Mouse (Mus musculus): ENCODE data around the gene Aimp1.
A peak's percentile ranks its signal among the peaks of the same experiment; 100 is the strongest.

The Aimp1 gene

DNA sequence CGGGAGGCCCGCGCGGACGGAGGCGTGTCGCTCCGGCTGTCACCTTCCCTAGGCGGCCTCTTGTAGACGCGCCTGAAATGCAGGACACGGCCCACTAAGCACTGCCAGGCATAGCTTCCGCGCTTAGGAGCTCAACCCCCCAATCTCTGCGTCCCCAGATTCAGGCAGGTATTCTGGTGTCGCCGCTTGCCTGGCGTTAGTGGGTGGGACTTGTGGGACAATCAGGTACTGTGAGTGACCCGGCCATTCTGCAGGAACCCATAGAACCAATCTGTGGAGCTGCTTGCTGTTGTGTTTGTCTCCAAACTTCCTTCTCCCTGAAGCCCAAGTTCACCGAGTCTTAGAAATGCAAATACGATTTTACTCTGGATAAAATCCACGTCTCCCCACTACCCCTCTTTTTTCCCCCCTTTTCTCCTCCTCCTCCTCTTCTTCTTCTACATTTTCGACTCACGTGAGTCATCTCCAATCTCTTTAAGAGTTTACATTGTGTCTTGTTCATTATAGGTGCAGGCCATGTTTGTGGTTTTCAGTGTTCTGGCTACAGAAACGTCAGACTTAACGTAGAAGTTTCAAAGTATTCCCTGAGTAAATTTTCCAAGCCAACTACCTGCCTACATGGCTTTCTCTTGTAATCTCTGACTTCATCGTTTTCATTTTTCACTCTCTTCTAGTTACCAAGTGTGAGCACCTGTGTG lies at the start of gene Aimp1:
Gene Aimp1 (minus strand): TSS at position 140 of the 698 bp plus-strand sequence.
- DNase-seq (ENCODE audit: low read depth), result no peak

DNA sequence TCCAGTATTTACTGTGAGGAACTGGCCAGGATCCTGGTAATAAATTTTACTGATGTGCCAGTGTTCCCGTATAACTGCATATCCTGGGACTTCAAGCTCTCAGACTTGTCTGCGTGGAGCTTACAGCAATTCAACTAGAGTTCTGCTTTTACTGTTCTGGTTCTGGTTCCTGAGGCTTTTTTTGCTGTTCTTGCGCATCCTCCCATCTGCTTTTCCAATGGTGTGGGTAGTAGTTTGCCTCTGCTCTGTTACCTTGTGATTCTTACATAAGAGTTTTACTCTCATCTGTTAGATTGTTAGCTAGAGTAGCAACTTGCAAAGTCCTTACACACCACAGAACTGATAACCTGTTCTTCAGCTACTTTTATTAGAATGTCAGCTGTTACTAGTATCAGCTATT lies 40.2 kb upstream of the Aimp1 start:
- no peak for DNase-seq (ENCODE audit: low read depth)

DNA sequence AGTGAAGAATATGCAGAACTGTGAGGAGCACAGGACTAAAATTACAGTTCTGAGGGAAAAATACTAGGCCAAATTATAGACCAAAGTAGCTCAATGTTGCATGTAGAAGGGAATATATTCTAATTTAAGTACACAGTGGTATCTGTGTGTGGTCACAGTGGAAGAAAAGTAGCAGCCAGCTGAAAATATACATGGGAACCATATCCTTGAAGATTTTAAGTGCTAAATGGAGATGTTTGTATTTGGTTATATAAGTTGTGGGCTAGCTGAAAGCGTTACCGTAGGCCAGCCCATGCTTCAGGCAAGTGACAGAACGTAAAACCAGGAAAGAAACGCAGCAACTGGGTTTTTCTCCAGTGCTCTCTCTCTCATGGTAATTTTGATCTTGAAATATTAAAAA lies 33.1 kb upstream of the Aimp1 start:
- no peak for DNase-seq (ENCODE audit: low read depth)

GRCm38 (mm10) chr3:132713913-132714312 lies 29.7 kb upstream of the Aimp1 start:
- DNase-seq (ENCODE audit: low read depth), result no peak

DNA sequence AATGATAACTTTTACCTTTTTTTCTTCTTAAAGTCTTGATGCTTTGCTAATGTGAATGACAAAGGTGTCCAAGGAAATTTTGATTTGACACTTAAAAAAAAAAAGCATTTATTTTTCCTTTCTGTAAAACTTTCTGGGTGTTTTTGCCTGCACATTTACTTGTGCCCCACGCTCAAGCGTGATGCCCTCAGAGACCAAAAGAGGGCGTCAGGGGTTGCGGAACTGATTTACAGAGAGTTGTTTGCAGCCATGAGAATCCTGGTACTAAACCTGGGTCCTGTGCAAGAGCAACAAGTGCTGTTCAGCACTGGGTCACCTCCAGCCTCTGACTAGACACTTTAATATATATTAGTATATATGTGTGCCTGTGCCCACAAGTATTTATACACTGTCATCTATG lies 22.8 kb upstream of the Aimp1 start:
- DNase-seq (ENCODE audit: low read depth), result no peak

DNA sequence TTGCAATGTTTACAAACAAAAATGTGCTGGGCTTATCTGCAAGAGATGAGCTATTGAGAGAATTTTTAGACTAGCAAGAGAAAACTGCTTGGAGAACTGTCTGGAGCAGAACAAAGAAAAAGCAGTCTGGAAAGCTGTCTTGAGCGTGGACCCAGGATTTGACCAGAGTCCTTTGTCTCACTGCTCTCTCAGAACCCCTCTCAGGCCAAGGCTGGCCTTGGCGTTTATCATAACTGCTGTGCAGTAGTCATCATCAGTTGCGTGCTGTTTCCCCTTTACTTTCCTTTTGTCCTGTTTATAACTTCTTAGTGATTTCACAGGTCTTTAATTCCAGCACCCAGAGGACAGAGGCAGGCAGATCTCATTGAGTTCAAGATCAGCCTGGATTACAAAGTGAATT lies 20.0 kb upstream of the Aimp1 start:
- no peak for DNase-seq (ENCODE audit: low read depth)

DNA sequence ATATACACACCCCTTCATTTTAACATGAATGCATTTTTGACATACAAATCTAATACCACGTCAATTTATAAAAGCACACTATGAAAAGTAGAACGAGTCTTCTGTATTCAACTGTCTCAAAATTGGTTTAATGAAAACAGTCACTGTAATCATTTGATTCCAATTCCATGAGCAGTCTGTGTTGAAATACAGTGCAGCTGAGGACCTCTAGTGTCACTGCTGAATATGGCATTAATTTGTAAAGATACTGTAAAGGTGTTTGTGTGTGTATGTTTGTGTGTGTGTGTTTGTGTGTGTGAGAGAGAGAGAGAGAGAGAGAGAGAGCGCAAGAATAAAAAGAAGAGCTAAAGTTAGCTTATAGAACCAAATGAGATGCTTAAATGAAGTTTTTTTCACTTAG lies 17.2 kb upstream of the Aimp1 start:
- peak; percentile 21 for DNase-seq (ENCODE audit: low read depth)

GRCm38 (mm10) chr3:132683447-132684230 lies 531 bp downstream of the Aimp1 start, which contains the start of gene Tbck:
TSS of gene Tbck (plus strand) at chr3:132684144.
- peak; percentile 95 for DNase-seq (ENCODE audit: low read depth)

DNA sequence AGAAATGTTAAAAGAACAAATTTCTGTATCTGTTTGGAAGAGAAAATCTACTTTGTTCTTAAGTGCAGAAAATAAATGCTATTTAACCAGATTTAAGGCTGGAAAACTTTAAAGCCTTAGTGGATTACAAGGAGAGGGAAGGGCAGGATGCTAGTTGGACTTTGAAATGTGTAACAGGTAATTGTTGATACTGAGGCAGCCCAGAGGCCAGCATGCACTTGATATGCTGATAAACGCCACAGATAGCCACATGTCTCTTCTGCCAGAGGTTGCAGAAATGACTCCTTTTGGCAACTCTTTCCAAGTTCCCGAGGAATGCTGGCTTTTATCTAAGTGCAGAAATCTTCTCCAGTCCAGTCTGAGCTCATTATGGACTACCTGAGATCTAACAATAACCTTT lies 6.7 kb downstream of the Aimp1 start:
- no peak for DNase-seq (ENCODE audit: low read depth)

GRCm38 (mm10) chr3:132655955-132656354 lies 28.2 kb downstream of the Aimp1 start:
- no peak for DNase-seq (ENCODE audit: low read depth)

DNA sequence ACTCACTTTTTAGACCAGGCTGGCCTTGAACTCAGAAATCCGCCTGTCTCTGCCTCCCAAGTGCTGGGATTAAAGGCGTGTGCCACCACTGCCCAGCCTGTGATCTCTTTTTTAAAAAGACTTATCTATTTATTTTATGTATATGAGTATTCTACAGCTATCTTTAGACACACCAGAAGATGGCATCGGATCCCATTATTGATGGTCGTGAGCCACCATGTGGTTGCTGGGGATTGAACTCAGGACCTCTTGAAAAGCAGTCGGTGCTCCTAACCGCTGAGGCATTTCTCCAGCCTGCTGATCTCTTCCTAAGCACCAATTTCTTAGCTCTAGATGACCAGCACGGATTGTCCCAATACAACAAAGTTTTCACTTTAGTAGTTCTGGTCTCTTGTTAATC lies 30.2 kb downstream of the Aimp1 start:
- DNase-seq (ENCODE audit: low read depth), result no peak

DNA sequence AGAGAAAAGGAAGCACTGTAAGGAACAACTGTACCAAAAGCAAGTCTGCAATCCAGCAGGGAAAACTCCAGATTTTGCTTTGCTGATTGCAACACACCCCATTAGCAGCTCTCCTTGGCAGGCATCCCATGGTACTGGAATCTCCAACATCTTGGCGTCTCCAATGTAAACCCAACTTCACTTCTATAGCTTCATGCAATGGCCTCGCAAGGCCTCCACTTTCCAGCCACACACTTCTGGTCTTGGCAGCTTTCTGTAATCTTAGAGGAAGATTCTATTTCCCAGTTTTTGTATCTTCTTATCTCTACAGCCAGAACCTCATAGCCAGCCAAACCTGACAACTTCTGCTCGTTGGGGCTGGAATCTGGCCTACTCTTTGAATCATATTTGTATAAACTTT lies 32.4 kb downstream of the Aimp1 start:
- no peak for DNase-seq (ENCODE audit: low read depth)

- DNase-seq (ENCODE audit: low read depth), result no peak
Observed at GRCm38 (mm10) chr3:132650191-132650590, 34.0 kb downstream of the Aimp1 start.

- no peak for DNase-seq (ENCODE audit: low read depth)
Observed at GRCm38 (mm10) chr3:132649368-132649767, 34.8 kb downstream of the Aimp1 start.

DNA sequence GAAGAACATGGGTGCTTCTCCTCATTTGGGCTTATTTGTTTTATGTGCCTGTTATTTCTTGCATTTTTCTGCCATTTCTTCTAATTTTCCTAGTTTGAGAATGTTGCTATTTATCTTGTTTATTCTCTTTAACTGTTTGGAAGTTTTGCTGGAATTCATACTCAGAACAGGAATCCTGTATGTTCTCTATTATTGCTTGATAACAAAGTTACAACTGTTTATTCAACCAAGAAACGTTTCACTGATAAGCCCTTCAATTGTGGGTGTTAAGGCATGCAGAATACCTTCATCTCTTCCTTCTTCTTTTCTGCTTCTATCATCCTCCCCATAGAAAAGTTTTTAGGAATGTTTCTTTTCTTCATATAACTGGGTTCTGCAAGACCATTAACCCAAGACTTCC lies 37.4 kb downstream of the Aimp1 start:
- DNase-seq (ENCODE audit: low read depth), result no peak

- no peak for DNase-seq (ENCODE audit: low read depth)
Observed at GRCm38 (mm10) chr3:132644071-132644470, 40.1 kb downstream of the Aimp1 start.

- no peak for DNase-seq (ENCODE audit: low read depth)
Observed at GRCm38 (mm10) chr3:132637080-132637479, 47.1 kb downstream of the Aimp1 start.

- DNase-seq (ENCODE audit: low read depth), result no peak
Observed at GRCm38 (mm10) chr3:132633261-132633660, 50.9 kb downstream of the Aimp1 start.

GRCm38 (mm10) chr3:132629601-132630239 lies 54.5 kb downstream of the Aimp1 start, which contains the start of gene Gimd1:
TSS of gene Gimd1 (plus strand) at chr3:132629820.
- no peak for DNase-seq (ENCODE audit: low read depth)

DNA sequence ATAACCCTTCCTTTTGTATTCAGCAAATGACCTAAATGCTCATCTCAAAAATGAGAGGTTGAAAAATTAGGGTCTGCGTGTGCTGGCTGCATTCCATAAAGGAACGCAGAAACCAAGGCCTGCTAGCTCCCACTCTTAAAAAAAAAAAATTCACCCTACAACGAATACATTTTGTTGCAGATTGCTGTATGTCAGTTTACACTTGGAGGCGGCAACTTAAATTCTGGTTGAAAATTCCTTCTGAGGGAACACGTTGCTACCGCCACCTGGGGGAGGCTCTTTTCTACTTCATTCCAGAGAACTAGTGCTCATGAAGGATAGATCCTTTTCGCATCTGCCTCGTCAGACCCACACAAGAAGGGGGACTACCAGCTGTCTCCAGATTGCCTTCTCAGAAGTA lies 55.4 kb downstream of the Aimp1 start:
- no peak for DNase-seq (ENCODE audit: low read depth)
